Mouse (Mus musculus) embryonic facial prominence, embryonic 13.5 days (tissue): ENCODE results near the gene Rpl36. TPM values are rescaled to one million over a fixed set of nuclear protein-coding genes. Genes with fewer than 3 reads are reported as not detected.

Experiments
- ATAC-seq: fragments of 200-750 bp; cut with Nextera tagmentation; 2 replicates; pipeline ENCODE4 v1.8.0; 2017; ENCODE audit warnings: low read depth; ENCODE audit not compliant: insufficient number of reproducible peaks, insufficient read depth, low FRiP score, low TSS enrichment
- H3K27ac ChIP-seq: fragments of 300-500 bp; sonication (generic); 2 replicates; pipeline ENCODE4 v1.5.1; 2015; ENCODE audit warnings: moderate library complexity, mild to moderate bottlenecking, inconsistent platforms
- H3K27me3 ChIP-seq: fragments of 300-500 bp; sonication (generic); 2 replicates; pipeline ENCODE4 v1.6.1; 2015; ENCODE audit warnings: mild to moderate bottlenecking, inconsistent platforms
- H3K36me3 ChIP-seq: fragments of 300-500 bp; sonication (generic); 2 replicates; pipeline ENCODE4 v1.6.1; 2015; ENCODE audit warnings: mild to moderate bottlenecking, inconsistent platforms
- H3K4me1 ChIP-seq: fragments of 300-500 bp; sonication (generic); 2 replicates; pipeline ENCODE4 v1.6.1; 2015; ENCODE audit warnings: inconsistent platforms
- H3K4me2 ChIP-seq: fragments of 300-500 bp; sonication (generic); 2 replicates; pipeline ENCODE4 v1.6.1; 2015; ENCODE audit warnings: moderate library complexity, mild to moderate bottlenecking, inconsistent platforms
- H3K4me3 ChIP-seq: fragments of 300-500 bp; sonication (generic); 2 replicates; pipeline ENCODE4 v1.5.1; 2015; ENCODE audit warnings: mild to moderate bottlenecking, inconsistent platforms
- H3K9ac ChIP-seq: fragments of 300-500 bp; sonication (generic); 2 replicates; pipeline ENCODE4 v1.6.1; 2015; ENCODE audit warnings: mild to moderate bottlenecking, inconsistent platforms
- H3K9me3 ChIP-seq: fragments of 300-500 bp; sonication (generic); 2 replicates; pipeline ENCODE4 v1.6.1; 2016; ENCODE audit warnings: inconsistent platforms
- WGBS: fragments of 180-500 bp; shearing (Covaris S2); methylation state at CpG from one replicate; pipeline ENCODE4 v1.1.7; 2015; ENCODE audit warnings: mixed read lengths; 5-methylcytosine and 5-hydroxymethylcytosine counted together
- polyA plus RNA-seq: library from polyadenylated mRNA; unstranded; fragments of >200 nt; fragmentation: Nextera tagmentation; extraction: Ambion mirVana; gene quantifications from 2 replicates; pipeline ENCODE4 v1.2.1, GENCODE M21; 2015

The Rpl36 gene
- polyA plus RNA-seq, 1 experiment from 2014 or later = 1,978 TPM

DNA sequence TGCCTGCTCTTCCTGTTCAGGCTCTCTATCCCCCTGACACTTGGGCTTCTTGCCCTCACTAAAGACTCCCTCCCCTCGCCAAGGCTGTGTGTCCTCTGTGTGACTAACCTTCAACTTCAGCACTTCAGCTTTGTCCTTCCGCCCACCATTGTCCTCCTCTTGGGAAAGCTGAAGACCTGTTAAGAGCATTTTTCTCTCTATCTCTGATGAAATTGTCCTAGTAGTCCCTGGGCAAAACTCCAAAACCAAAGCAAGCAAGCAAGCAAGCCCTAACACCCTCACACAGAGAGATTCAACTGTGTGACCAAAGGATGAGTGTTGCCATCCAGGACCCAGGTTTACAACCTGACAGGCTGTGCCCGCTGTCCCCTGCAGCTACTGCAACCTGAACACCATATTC is 50.4 kb downstream of the Rpl36 start:
- Histone ChIP-seq H3K27ac (no peak overlapping the region), H3K4me2 (peak overlapping the region; percentile 41), H3K4me1 (peaks cover 15% of the 10 kb centered on the region; the same call in 1 of the 2 replicates), H3K9ac (0 out of 2 replicates have a peak overlapping the region, but pooled peaks have one; percentile 55), H3K27me3 (peaks cover 15% of the 10 kb centered on the region), H3K36me3 (no peaks in the 10 kb centered on the region), H3K9me3 (no peaks in the 10 kb centered on the region), H3K4me3 (peak overlapping the region; percentile 15; the same call in 1 of the 2 replicates)
- ATAC-seq = no peak
- WGBS = 57% methylated on average over 3 of the region's 3 CpGs

Other genes with a start within 250 kb of the Rpl36 start
- 120 and 121 TPM in 2 replicates for gene Ptprs, start 136.9 kb upstream of the Rpl36 start, polyA plus RNA-seq
- not detected in 2 replicates for gene Znrf4, start 101.0 kb upstream of the Rpl36 start, polyA plus RNA-seq
- gene Gm20219, start 59.0 kb upstream of the Rpl36 start, polyA plus RNA-seq = 3.9 and 5.4 TPM in 2 replicates
- 97.6 and 103 TPM in 2 replicates for gene Safb2, start 28.8 kb upstream of the Rpl36 start, polyA plus RNA-seq
- gene Safb, start 28.6 kb upstream of the Rpl36 start, polyA plus RNA-seq = 119 and 132 TPM in 2 replicates
- gene 2410015M20Rik, start 3.6 kb upstream of the Rpl36 start, polyA plus RNA-seq = 254 and 258 TPM in 2 replicates
- gene Lonp1, start 13.5 kb downstream of the Rpl36 start, polyA plus RNA-seq = 50.9 and 53.7 TPM in 2 replicates
- 0.66 and 0.94 TPM in 2 replicates for gene Catsperd, start 14.7 kb downstream of the Rpl36 start, polyA plus RNA-seq
- gene Ranbp3, start 59.9 kb downstream of the Rpl36 start, polyA plus RNA-seq = 98.4 and 105 TPM in 2 replicates
- 397 and 420 TPM in 2 replicates for gene Ndufa11, start 104.4 kb downstream of the Rpl36 start, polyA plus RNA-seq
- 19.2 and 24.6 TPM in 2 replicates for gene Vmac, start 104.6 kb downstream of the Rpl36 start, polyA plus RNA-seq
- gene Nrtn, start 144.1 kb downstream of the Rpl36 start, polyA plus RNA-seq = 17.7 and 18.4 TPM in 2 replicates
- 40.5 and 46.5 TPM in 2 replicates for gene Dus3l, start 151.3 kb downstream of the Rpl36 start, polyA plus RNA-seq
- 1.2 and 1.7 TPM in 2 replicates for gene Prr22, start 156.8 kb downstream of the Rpl36 start, polyA plus RNA-seq
- 4.5 and 5.2 TPM in 2 replicates for gene Rfx2, start 217.6 kb downstream of the Rpl36 start, polyA plus RNA-seq